Mouse (Mus musculus) midbrain, postnatal 0 days (tissue): Measurements from ENCODE around the gene Pakap. TPM values are rescaled to one million over a fixed set of nuclear protein-coding genes. Genes with fewer than 3 reads are reported as not detected.

ENCODE experiments used
- ATAC-seq: fragments of 200-750 bp; cut with Nextera tagmentation; 2 replicates; pipeline ENCODE4 v1.8.0; 2017; ENCODE audit warnings: moderate number of reproducible peaks, mild to moderate bottlenecking, moderate TSS enrichment, moderate library complexity; ENCODE audit not compliant: low FRiP score
- DNase-seq: peaks from one replicate; pipeline ENCODE4 v3.0.0-alpha.2; 2015; ENCODE audit warnings: low spot score
- H3K27ac ChIP-seq: fragments of 300-500 bp; sonication (generic); 2 replicates; pipeline ENCODE4 v1.5.1; 2014; ENCODE audit warnings: low read depth, mild to moderate bottlenecking, low read length, mixed read lengths
- H3K27me3 ChIP-seq: fragments of 300-500 bp; sonication (generic); 2 replicates; pipeline ENCODE4 v1.6.1; 2014; ENCODE audit warnings: low read length, control low read depth, mixed read lengths; ENCODE audit not compliant: insufficient read depth
- H3K36me3 ChIP-seq: fragments of 300-500 bp; sonication (generic); 2 replicates; pipeline ENCODE4 v1.6.1; 2014; ENCODE audit warnings: low read length, control low read depth, mixed read lengths; ENCODE audit not compliant: insufficient read depth
- H3K4me1 ChIP-seq: fragments of 300-500 bp; sonication (generic); 2 replicates; pipeline ENCODE4 v1.6.1; 2014; ENCODE audit warnings: mild to moderate bottlenecking, control low read depth, antibody characterized with exemption, low read length, mixed read lengths; ENCODE audit not compliant: insufficient read depth
- H3K4me2 ChIP-seq: fragments of 300-500 bp; sonication (generic); 2 replicates; pipeline ENCODE4 v1.6.1; 2014; ENCODE audit warnings: low read depth, mild to moderate bottlenecking, low read length, mixed read lengths; ENCODE audit not compliant: poor library complexity, severe bottlenecking
- H3K4me3 ChIP-seq: fragments of 300-500 bp; sonication (generic); 2 replicates; pipeline ENCODE4 v1.5.1; 2014; ENCODE audit warnings: low read depth, mild to moderate bottlenecking, low read length, moderate library complexity
- H3K9ac ChIP-seq: fragments of 300-500 bp; sonication (generic); replicated peaks from 2 replicates; pipeline ENCODE4 v1.6.1; 2014; ENCODE audit warnings: mild to moderate bottlenecking, low read length, moderate library complexity, mixed read lengths; ENCODE audit not compliant: poor library complexity, severe bottlenecking
- H3K9me3 ChIP-seq: fragments of 300-500 bp; sonication (generic); 2 replicates; pipeline ENCODE4 v1.6.1; 2016; ENCODE audit warnings: low read length, control low read depth
- CTCF ChIP-seq: IDR thresholded peaks from 2 replicates; pipeline ENCODE4 v1.5.1; 2016; ENCODE audit warnings: antibody characterized with exemption, mild to moderate bottlenecking
- WGBS: fragments of 180-500 bp; shearing (Covaris S2); extraction: QIAGEN DNeasy Blood & Tissue Kit; methylation state at CpG from one replicate; pipeline ENCODE4 v1.1.7; 2014; 5-methylcytosine and 5-hydroxymethylcytosine counted together
- polyA plus RNA-seq: library from polyadenylated mRNA; unstranded; fragments of >200 nt; fragmentation: Nextera tagmentation; extraction: Ambion mirVana; gene quantifications from 2 replicates; pipeline ENCODE4 v1.2.1, GENCODE M21; 2015
- total RNA-seq: library from RNA; depleted of rRNA; stranded (reverse); fragments of >200 nt; gene quantifications from 2 replicates; pipeline ENCODE4 v1.2.3, GENCODE M21; 2014

The Pakap gene
- total and polyA plus RNA-seq, 2 experiments from 2014 or later = 8.4 to 13.5 TPM

DNA sequence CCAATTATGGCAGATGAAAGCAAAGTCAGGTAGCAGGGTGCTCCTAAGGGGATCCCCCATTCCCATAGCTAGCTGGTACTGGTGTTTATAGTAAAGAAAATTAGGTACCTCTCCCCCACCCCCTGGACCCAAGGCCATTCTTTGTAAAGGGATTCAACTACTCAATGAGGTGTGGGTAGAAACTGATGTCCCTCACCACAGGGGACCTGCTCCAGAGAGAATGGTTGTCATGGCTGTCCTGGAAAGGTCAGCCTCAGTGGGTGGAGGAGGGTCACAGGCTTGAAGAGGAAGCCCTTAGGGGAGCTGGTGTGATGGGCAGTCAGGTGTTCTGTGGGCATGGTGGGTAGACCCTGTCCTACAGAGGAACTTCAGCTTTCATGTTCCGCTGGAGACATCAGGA, 352.5 kb downstream of the Pakap start:
- ATAC-seq (no peak), DNase-seq (no peak)
- Histone ChIP-seq H3K4me1 (peaks cover 3% of the 10 kb centered on the region; the same call in 1 of the 2 replicates), H3K27ac (no peak overlapping the region), H3K27me3 (no peaks in the 10 kb centered on the region), H3K4me2 (no peak overlapping the region), H3K9me3 (no peaks in the 10 kb centered on the region), H3K36me3 (no peaks in the 10 kb centered on the region), H3K4me3 (no peak overlapping the region), H3K9ac (no peak overlapping the region)
- TF ChIP-seq CTCF = no peak
- 65% methylated on average over 1 of the region's 1 CpGs for WGBS

DNA sequence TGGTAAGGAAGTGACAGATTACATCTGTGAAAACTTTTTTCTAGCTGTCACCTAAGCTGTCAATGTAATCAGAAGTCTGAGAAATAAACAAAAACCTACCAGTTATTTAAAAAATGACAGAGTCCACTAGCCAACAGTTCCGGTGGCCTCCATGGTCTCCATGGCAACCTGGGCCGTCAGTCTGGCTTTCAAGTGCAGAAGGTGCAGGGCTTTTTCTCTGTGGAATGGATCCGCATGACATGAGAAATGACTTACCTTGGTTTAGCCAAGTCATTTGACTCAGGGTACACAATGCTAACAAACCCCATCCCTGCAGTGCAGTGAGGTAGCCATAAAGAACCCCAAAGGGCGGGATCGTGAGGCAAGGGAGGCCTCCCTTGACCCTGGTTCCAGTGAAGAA, 354.2 kb downstream of the Pakap start:
- Histone ChIP-seq H3K4me1 (peaks cover 3% of the 10 kb centered on the region; the same call in 1 of the 2 replicates), H3K4me2 (no peak overlapping the region), H3K36me3 (no peaks in the 10 kb centered on the region), H3K9ac (no peak overlapping the region), H3K9me3 (no peaks in the 10 kb centered on the region), H3K27me3 (no peaks in the 10 kb centered on the region), H3K4me3 (no peak overlapping the region), H3K27ac (no peak overlapping the region)
- WGBS = 23% methylated on average over 5 of the region's 5 CpGs
- ATAC-seq (no peak), DNase-seq (no peak)
- no peak for TF ChIP-seq CTCF

DNA sequence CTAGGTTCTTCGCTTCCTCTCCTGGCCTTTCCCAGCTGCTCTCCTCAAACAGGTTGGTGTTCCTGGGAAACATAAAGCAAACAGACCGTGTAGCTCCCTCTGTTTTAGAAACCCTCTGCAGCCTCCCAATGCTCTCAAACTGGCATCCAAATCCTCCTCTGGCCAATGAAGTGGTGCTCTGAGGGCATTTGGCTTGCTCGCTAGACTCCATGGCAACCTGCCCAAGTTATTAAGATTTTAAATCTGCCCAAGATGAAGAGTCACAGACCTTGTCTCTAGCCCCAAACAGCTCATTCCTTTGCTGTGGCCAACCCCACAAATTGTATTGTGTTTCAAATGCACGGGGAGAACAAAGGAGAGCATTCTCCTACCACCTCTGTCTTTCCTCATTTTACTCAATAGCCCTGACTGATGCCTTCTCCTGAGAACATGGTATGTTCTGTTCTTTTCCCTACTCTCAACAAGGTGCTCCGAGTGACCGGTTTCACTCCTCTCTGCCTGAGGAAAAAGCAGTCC, 356.6 kb downstream of the Pakap start:
- Histone ChIP-seq H3K4me3 (no peak overlapping the region), H3K4me1 (peaks cover 3% of the 10 kb centered on the region; the same call in 1 of the 2 replicates), H3K36me3 (no peaks in the 10 kb centered on the region), H3K9me3 (no peaks in the 10 kb centered on the region), H3K4me2 (no peak overlapping the region), H3K9ac (no peak overlapping the region), H3K27me3 (no peaks in the 10 kb centered on the region), H3K27ac (no peak overlapping the region)
- ATAC-seq = no peak
- WGBS = 73% methylated on average over 6 of the region's 6 CpGs
- no peak for TF ChIP-seq CTCF
- no peak for DNase-seq

DNA sequence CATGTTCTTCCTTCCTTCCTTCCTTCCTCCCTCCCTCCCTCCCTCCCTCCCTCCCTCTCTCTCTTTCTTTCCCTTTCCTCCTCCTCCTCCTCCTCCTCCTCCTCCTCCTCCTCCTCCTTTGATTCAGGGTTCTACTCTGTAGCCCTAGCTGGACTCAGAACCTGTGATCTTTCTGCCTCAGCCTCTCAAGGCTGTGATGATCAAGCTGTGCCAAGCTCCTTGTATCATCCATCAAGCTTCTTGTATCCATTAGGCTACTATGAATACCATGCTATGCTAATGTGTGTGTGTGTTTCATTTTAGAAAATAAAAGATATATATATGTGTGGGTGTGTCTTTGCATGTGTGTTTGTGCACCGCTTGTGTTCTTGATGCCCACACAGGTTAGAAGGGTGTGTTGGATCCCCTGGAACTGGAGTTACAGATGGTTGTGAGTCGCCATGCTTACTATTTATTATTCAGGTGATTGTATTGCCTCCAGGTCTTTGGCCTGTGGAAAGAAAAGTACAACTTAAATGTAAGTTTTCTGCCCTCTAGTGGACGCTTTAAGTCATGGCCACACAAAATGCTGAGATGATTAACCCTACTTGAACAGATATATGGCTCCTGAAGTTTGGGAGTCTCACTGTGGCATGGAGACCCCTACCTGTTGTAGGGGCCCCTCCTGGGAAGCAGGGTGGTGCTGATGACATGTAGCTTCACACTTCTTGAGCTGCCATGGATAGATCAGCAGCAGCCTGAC, 359.7 kb downstream of the Pakap start:
- H3K4me3 ChIP-seq = no peak overlapping the region
- H3K4me1 ChIP-seq = no peaks in the 10 kb centered on the region; the same call in 1 of the 2 replicates
- H3K9ac ChIP-seq = no peak overlapping the region
- no peaks in the 10 kb centered on the region for H3K9me3 ChIP-seq
- ATAC-seq (peak; percentile 31), DNase-seq (peak; percentile 88)
- no peak overlapping the region for H3K27ac ChIP-seq
- 17% methylated on average over 3 of the region's 3 CpGs for WGBS
- no peak overlapping the region for H3K4me2 ChIP-seq
- H3K27me3 ChIP-seq = no peaks in the 10 kb centered on the region
- no peaks in the 10 kb centered on the region for H3K36me3 ChIP-seq
- peak; percentile 80 for TF ChIP-seq CTCF

DNA sequence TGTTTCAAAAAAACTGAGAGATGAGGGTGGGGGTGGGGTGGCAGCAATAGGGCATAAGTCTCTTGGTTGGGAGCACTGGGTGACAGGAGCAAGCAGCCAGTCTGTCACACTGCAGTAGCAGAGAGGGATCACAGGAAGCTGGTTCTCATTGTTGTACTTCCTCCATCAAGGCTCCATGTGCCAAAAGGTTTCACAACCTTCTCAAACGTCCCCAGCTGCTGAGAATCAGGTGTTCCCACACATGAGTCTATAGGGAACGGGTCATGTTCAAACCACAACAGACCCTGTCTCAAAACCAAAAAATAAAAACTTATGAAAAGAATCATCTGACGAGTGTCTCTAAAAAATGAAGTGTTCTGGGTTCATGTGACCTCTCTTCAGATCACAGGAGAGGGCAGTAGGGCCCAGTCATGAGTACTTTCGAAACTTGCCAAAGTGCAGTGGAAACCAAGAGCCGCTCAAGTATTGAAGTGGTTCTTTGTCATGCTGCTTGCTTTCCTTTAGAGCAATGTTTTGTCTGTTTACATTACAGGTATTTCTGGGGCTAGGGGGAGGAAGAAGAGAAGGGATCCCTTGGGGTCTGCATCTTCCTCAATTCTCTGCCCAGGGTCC, 362.7 kb downstream of the Pakap start:
- Histone ChIP-seq H3K4me2 (no peak overlapping the region), H3K27me3 (no peaks in the 10 kb centered on the region), H3K4me3 (no peak overlapping the region), H3K9me3 (no peaks in the 10 kb centered on the region), H3K36me3 (no peaks in the 10 kb centered on the region), H3K27ac (no peak overlapping the region), H3K9ac (no peak overlapping the region), H3K4me1 (no peaks in the 10 kb centered on the region)
- WGBS = 80% methylated on average over 5 of the region's 5 CpGs
- DNase-seq = no peak
- no peak for ATAC-seq
- TF ChIP-seq CTCF = no peak

DNA sequence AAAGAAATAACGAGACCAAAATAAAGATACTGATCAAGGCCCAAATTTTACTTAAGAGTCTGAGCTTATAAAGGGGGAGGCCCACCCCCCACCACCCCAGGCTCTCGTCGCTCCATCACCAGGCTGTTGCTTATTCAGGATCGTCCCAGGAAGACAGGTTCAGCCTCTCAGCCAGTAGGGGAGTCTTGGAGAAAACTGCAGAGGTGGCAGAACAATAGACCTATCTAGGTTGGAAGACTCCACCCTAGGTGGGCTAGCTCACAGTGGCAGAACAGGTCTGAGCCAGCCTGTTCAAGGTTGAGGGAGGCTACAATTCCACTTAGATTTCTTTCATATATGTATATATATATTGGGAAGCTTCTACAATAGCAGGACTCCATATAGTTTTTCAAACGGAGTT, 366.2 kb downstream of the Pakap start:
- H3K36me3 ChIP-seq = no peaks in the 10 kb centered on the region
- H3K9ac ChIP-seq = no peak overlapping the region
- H3K4me3 ChIP-seq = no peak overlapping the region
- no peak overlapping the region for H3K27ac ChIP-seq
- DNase-seq (no peak), ATAC-seq (no peak)
- TF ChIP-seq CTCF = no peak
- no peak overlapping the region for H3K4me2 ChIP-seq
- no peaks in the 10 kb centered on the region for H3K27me3 ChIP-seq
- 79% methylated on average over 5 of the region's 5 CpGs for WGBS
- no peaks in the 10 kb centered on the region for H3K9me3 ChIP-seq
- H3K4me1 ChIP-seq = no peaks in the 10 kb centered on the region
